Mouse (Mus musculus): ENCODE measurements around the gene Zfp366. TPM values are rescaled to one million over a fixed set of nuclear protein-coding genes. Genes with fewer than 3 reads are reported as not detected.

The Zfp366 gene
- polyA plus RNA-seq, 1 experiment from 2014 or later = 0.65 TPM

- Histone ChIP-seq H3K4me2 (ENCODE audit: low read depth, low read length) (no peak overlapping the region), H3K4me1 (ENCODE audit: control insufficient read depth, insufficient read depth, low read length) (no peaks in the 10 kb centered on the region), H3K9ac (ENCODE audit: low read length) (no peak overlapping the region), H3K27ac (ENCODE audit: low read length) (no peak overlapping the region), H3K9me3 (replicated peaks; ENCODE audit: control insufficient read depth, low read length) (no peaks in the 10 kb centered on the region), H3K4me3 (replicated peaks; ENCODE audit: low read length) (no peak overlapping the region), H3K27me3 (ENCODE audit: control insufficient read depth, insufficient read depth, low read length) (no peaks in the 10 kb centered on the region), H3K36me3 (ENCODE audit: control insufficient read depth, insufficient read depth, low read length) (no peaks in the 10 kb centered on the region)
- ATAC-seq (ENCODE audit: insufficient read depth, low FRiP score) = no peak
- 86% methylated on average over 4 of the region's 4 CpGs for WGBS
Observed at GRCm38 (mm10) chr13:99287207-99287606, 102.6 kb downstream of the Zfp366 start.

- no peaks in the 10 kb centered on the region for H3K9me3 ChIP-seq (replicated peaks; ENCODE audit: control insufficient read depth, low read length)
- H3K9ac ChIP-seq (ENCODE audit: low read length) = no peak overlapping the region
- H3K27ac ChIP-seq (ENCODE audit: low read length) = no peak overlapping the region
- 79% methylated on average over 9 of the region's 9 CpGs for WGBS
- ATAC-seq (ENCODE audit: insufficient read depth, low FRiP score) = no peak
- no peak overlapping the region for H3K4me2 ChIP-seq (ENCODE audit: low read depth, low read length)
- no peaks in the 10 kb centered on the region for H3K36me3 ChIP-seq (ENCODE audit: control insufficient read depth, insufficient read depth, low read length)
- H3K27me3 ChIP-seq (ENCODE audit: control insufficient read depth, insufficient read depth, low read length) = no peaks in the 10 kb centered on the region
- H3K4me1 ChIP-seq (ENCODE audit: control insufficient read depth, insufficient read depth, low read length) = no peaks in the 10 kb centered on the region
- no peak overlapping the region for H3K4me3 ChIP-seq (replicated peaks; ENCODE audit: low read length)
Observed at GRCm38 (mm10) chr13:99287786-99288185, 103.2 kb downstream of the Zfp366 start.

DNA sequence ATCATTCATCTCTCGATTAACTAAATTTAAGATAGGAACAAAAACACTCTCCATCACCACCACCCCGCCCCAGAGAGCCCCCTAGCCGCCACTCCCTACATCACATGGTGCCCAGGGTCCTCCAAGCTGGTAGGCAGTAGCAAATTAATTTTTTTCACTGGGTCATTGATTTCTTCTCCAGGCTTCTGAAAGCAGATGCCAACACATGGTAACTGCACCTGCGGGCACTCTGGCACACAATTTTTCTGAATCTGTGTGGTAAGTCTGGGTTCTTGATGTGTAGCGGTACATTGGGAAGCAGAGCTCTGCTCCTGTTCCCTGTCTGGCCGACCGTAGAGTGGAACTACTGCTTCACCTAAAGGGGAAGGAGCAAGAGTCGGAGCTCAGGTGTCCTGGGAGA, 106.1 kb downstream of the Zfp366 start:
- Histone ChIP-seq H3K9ac (ENCODE audit: low read length) (no peak overlapping the region), H3K27ac (ENCODE audit: low read length) (no peak overlapping the region), H3K27me3 (ENCODE audit: control insufficient read depth, insufficient read depth, low read length) (no peaks in the 10 kb centered on the region), H3K9me3 (replicated peaks; ENCODE audit: control insufficient read depth, low read length) (no peaks in the 10 kb centered on the region), H3K4me2 (ENCODE audit: low read depth, low read length) (no peak overlapping the region), H3K36me3 (ENCODE audit: control insufficient read depth, insufficient read depth, low read length) (no peaks in the 10 kb centered on the region), H3K4me3 (replicated peaks; ENCODE audit: low read length) (no peak overlapping the region), H3K4me1 (ENCODE audit: control insufficient read depth, insufficient read depth, low read length) (no peaks in the 10 kb centered on the region)
- ATAC-seq (ENCODE audit: insufficient read depth, low FRiP score) = no peak
- 91% methylated on average over 8 of the region's 8 CpGs for WGBS

DNA sequence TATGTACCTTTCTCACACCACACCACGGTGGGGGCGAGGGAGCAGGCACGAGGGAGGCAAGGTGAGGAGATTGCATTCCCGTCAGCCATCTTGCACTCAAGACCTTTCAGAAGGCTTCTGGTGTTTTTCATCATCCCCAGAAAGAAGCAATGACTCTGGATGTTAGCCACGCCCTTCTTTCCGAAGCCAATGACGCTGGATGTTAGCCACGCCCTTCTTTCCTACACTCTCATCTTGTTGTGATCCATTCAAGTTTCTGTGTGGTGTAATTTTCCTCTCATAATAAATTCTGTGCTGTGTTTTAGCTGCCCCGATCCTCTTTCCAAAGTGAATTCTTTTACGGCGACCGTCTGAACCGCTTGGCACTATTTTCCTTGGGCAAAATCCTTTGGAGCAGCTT, 109.6 kb downstream of the Zfp366 start:
- Histone ChIP-seq H3K27ac (ENCODE audit: low read length) (no peak overlapping the region), H3K4me2 (ENCODE audit: low read depth, low read length) (no peak overlapping the region), H3K4me1 (ENCODE audit: control insufficient read depth, insufficient read depth, low read length) (no peaks in the 10 kb centered on the region), H3K9me3 (replicated peaks; ENCODE audit: control insufficient read depth, low read length) (no peaks in the 10 kb centered on the region), H3K36me3 (ENCODE audit: control insufficient read depth, insufficient read depth, low read length) (no peaks in the 10 kb centered on the region), H3K27me3 (ENCODE audit: control insufficient read depth, insufficient read depth, low read length) (no peaks in the 10 kb centered on the region), H3K9ac (ENCODE audit: low read length) (no peak overlapping the region), H3K4me3 (replicated peaks; ENCODE audit: low read length) (no peak overlapping the region)
- WGBS = 91% methylated on average over 13 of the region's 13 CpGs
- no peak for ATAC-seq (ENCODE audit: insufficient read depth, low FRiP score)

GRCm38 (mm10) chr13:99299921-99300320, 115.3 kb downstream of the Zfp366 start:
- no peak for ATAC-seq (ENCODE audit: insufficient read depth, low FRiP score)

More at GRCm38 (mm10) chr13:99299921-99300320, 115.3 kb downstream of the Zfp366 start:
- no peaks in the 10 kb centered on the region for H3K36me3 ChIP-seq (ENCODE audit: control insufficient read depth, insufficient read depth, low read length)
- 82% methylated on average over 5 of the region's 5 CpGs for WGBS
- H3K4me1 ChIP-seq (ENCODE audit: control insufficient read depth, insufficient read depth, low read length) = peaks cover 7% of the 10 kb centered on the region; the same call in 1 of the 2 replicates
- no peaks in the 10 kb centered on the region for H3K9me3 ChIP-seq (replicated peaks; ENCODE audit: control insufficient read depth, low read length)
- H3K4me2 ChIP-seq (ENCODE audit: low read depth, low read length) = no peak overlapping the region
- H3K9ac ChIP-seq (ENCODE audit: low read length) = no peak overlapping the region
- no peak overlapping the region for H3K27ac ChIP-seq (ENCODE audit: low read length)
- H3K4me3 ChIP-seq (replicated peaks; ENCODE audit: low read length) = no peak overlapping the region
- H3K27me3 ChIP-seq (ENCODE audit: control insufficient read depth, insufficient read depth, low read length) = no peaks in the 10 kb centered on the region

Other genes starting within 250 kb of the Zfp366 start
- not detected in 2 replicates for gene 1700024P04Rik, start 200.3 kb upstream of the Zfp366 start, polyA plus RNA-seq (2015; fragmentation: Nextera tagmentation; extraction: Ambion mirVana)
- 46.6 and 46.9 TPM in 2 replicates for gene Ptcd2, start 159.9 kb downstream of the Zfp366 start, polyA plus RNA-seq (2015; fragmentation: Nextera tagmentation; extraction: Ambion mirVana)
- 56.1 and 56.4 TPM in 2 replicates for gene Mrps27, start 160.0 kb downstream of the Zfp366 start, polyA plus RNA-seq (2015; fragmentation: Nextera tagmentation; extraction: Ambion mirVana)